Mouse (Mus musculus): ENCODE results near the gene Tyw1. TPM values are rescaled to one million over a fixed set of nuclear protein-coding genes. Genes with fewer than 3 reads are reported as not detected.

The Tyw1 gene
- polyA plus RNA-seq, 1 experiment from 2014 or later, result 32.5 TPM

- peaks cover 92% of the 10 kb centered on the region for H3K36me3 ChIP-seq (replicated peaks)
- no peaks in the 10 kb centered on the region for H3K4me1 ChIP-seq
- no peak overlapping the region for H3K27ac ChIP-seq
- no peak for DNase-seq (ENCODE audit: extremely low spot score, low spot score)
- WGBS, result 95% methylated on average over 9 of the region's 9 CpGs
- no peak overlapping the region for H3K4me3 ChIP-seq
- no peaks in the 10 kb centered on the region for H3K9me3 ChIP-seq
- no peaks in the 10 kb centered on the region for H3K27me3 ChIP-seq (ENCODE audit: poor library complexity, severe bottlenecking)
Measured at GRCm38 (mm10) chr5:130298831-130299460, 43.5 kb downstream of the Tyw1 start.

- Histone ChIP-seq H3K4me3 (no peak overlapping the region), H3K9me3 (no peaks in the 10 kb centered on the region), H3K27me3 (ENCODE audit: poor library complexity, severe bottlenecking) (no peaks in the 10 kb centered on the region), H3K4me1 (no peaks in the 10 kb centered on the region), H3K36me3 (replicated peaks) (peaks cover 92% of the 10 kb centered on the region), H3K27ac (no peak overlapping the region)
- no peak for DNase-seq (ENCODE audit: extremely low spot score, low spot score)
- 96% methylated on average over 8 of the region's 8 CpGs for WGBS
Measured at GRCm38 (mm10) chr5:130299526-130299925, 44.1 kb downstream of the Tyw1 start.

GRCm38 (mm10) chr5:130303611-130304010 is 48.2 kb downstream of the Tyw1 start:
- Histone ChIP-seq H3K4me1 (no peaks in the 10 kb centered on the region), H3K4me3 (no peak overlapping the region), H3K27me3 (ENCODE audit: poor library complexity, severe bottlenecking) (no peaks in the 10 kb centered on the region), H3K9me3 (no peaks in the 10 kb centered on the region), H3K27ac (no peak overlapping the region), H3K36me3 (replicated peaks) (peaks cover 91% of the 10 kb centered on the region)
- 92% methylated on average over 6 of the region's 6 CpGs for WGBS
- no peak for DNase-seq (ENCODE audit: extremely low spot score, low spot score)

GRCm38 (mm10) chr5:130307921-130308320 is 52.5 kb downstream of the Tyw1 start:
- Histone ChIP-seq H3K4me3 (no peak overlapping the region), H3K27me3 (ENCODE audit: poor library complexity, severe bottlenecking) (no peaks in the 10 kb centered on the region), H3K27ac (no peak overlapping the region), H3K36me3 (replicated peaks) (peaks cover 84% of the 10 kb centered on the region), H3K4me1 (no peaks in the 10 kb centered on the region), H3K9me3 (peaks cover 3% of the 10 kb centered on the region; the same call in 1 of the 2 replicates)
- 87% methylated on average over 7 of the region's 7 CpGs for WGBS
- DNase-seq (ENCODE audit: extremely low spot score, low spot score), result no peak

GRCm38 (mm10) chr5:130310077-130310476 is 54.7 kb downstream of the Tyw1 start:
- H3K4me3 ChIP-seq, result no peak overlapping the region
- H3K27ac ChIP-seq, result no peak overlapping the region
- H3K4me1 ChIP-seq, result no peaks in the 10 kb centered on the region
- DNase-seq (ENCODE audit: extremely low spot score, low spot score), result no peak
- H3K36me3 ChIP-seq (replicated peaks), result peaks cover 72% of the 10 kb centered on the region
- 95% methylated on average over 4 of the region's 4 CpGs for WGBS
- H3K27me3 ChIP-seq (ENCODE audit: poor library complexity, severe bottlenecking), result no peaks in the 10 kb centered on the region
- H3K9me3 ChIP-seq, result peaks cover 3% of the 10 kb centered on the region; the same call in 1 of the 2 replicates

GRCm38 (mm10) chr5:130310827-130311226 is 55.4 kb downstream of the Tyw1 start:
- H3K9me3 ChIP-seq, result peaks cover 3% of the 10 kb centered on the region; the same call in 1 of the 2 replicates
- H3K4me3 ChIP-seq, result no peak overlapping the region
- no peaks in the 10 kb centered on the region for H3K27me3 ChIP-seq (ENCODE audit: poor library complexity, severe bottlenecking)
- WGBS, result 93% methylated on average over 7 of the region's 7 CpGs
- no peaks in the 10 kb centered on the region for H3K4me1 ChIP-seq
- no peak overlapping the region for H3K27ac ChIP-seq
- H3K36me3 ChIP-seq (replicated peaks), result peaks cover 71% of the 10 kb centered on the region
- no peak for DNase-seq (ENCODE audit: extremely low spot score, low spot score)

- DNase-seq (ENCODE audit: extremely low spot score, low spot score), result no peak
- WGBS, result 90% methylated on average over 3 of the region's 3 CpGs
- Histone ChIP-seq H3K4me3 (no peak overlapping the region), H3K27ac (no peak overlapping the region), H3K36me3 (replicated peaks) (peaks cover 76% of the 10 kb centered on the region), H3K9me3 (peaks cover 3% of the 10 kb centered on the region; the same call in 1 of the 2 replicates), H3K4me1 (no peaks in the 10 kb centered on the region), H3K27me3 (ENCODE audit: poor library complexity, severe bottlenecking) (no peaks in the 10 kb centered on the region)
Measured at GRCm38 (mm10) chr5:130313488-130313887, 58.1 kb downstream of the Tyw1 start.

GRCm38 (mm10) chr5:130314926-130315325 is 59.5 kb downstream of the Tyw1 start:
- WGBS, result 92% methylated on average over 3 of the region's 3 CpGs
- peaks cover 67% of the 10 kb centered on the region for H3K36me3 ChIP-seq (replicated peaks)

GRCm38 (mm10) chr5:130316321-130316720 is 60.9 kb downstream of the Tyw1 start:
- H3K27ac ChIP-seq, result no peak overlapping the region
- H3K27me3 ChIP-seq (ENCODE audit: poor library complexity, severe bottlenecking), result no peaks in the 10 kb centered on the region
- H3K36me3 ChIP-seq (replicated peaks), result peaks cover 54% of the 10 kb centered on the region
- H3K4me1 ChIP-seq, result no peaks in the 10 kb centered on the region
- DNase-seq (ENCODE audit: extremely low spot score, low spot score), result no peak
- 93% methylated on average over 9 of the region's 9 CpGs for WGBS
- no peaks in the 10 kb centered on the region for H3K9me3 ChIP-seq
- H3K4me3 ChIP-seq, result no peak overlapping the region

More at GRCm38 (mm10) chr5:130314926-130315325, 59.5 kb downstream of the Tyw1 start:
- no peaks in the 10 kb centered on the region for H3K4me1 ChIP-seq
- no peaks in the 10 kb centered on the region for H3K27me3 ChIP-seq (ENCODE audit: poor library complexity, severe bottlenecking)
- H3K4me3 ChIP-seq, result no peak overlapping the region
- H3K9me3 ChIP-seq, result peaks cover 2% of the 10 kb centered on the region; the same call in 1 of the 2 replicates
- no peak for DNase-seq (ENCODE audit: extremely low spot score, low spot score)
- no peak overlapping the region for H3K27ac ChIP-seq

GRCm38 (mm10) chr5:130319783-130320182 is 64.4 kb downstream of the Tyw1 start:
- Histone ChIP-seq H3K9me3 (peaks cover 10% of the 10 kb centered on the region), H3K36me3 (replicated peaks) (peaks cover 47% of the 10 kb centered on the region), H3K4me1 (no peaks in the 10 kb centered on the region), H3K27ac (no peak overlapping the region), H3K4me3 (no peak overlapping the region), H3K27me3 (ENCODE audit: poor library complexity, severe bottlenecking) (no peaks in the 10 kb centered on the region)
- WGBS, result 93% methylated on average over 5 of the region's 5 CpGs
- no peak for DNase-seq (ENCODE audit: extremely low spot score, low spot score)

GRCm38 (mm10) chr5:130320485-130320884 is 65.1 kb downstream of the Tyw1 start:
- Histone ChIP-seq H3K27me3 (ENCODE audit: poor library complexity, severe bottlenecking) (no peaks in the 10 kb centered on the region), H3K4me1 (no peaks in the 10 kb centered on the region), H3K4me3 (no peak overlapping the region), H3K9me3 (peaks cover 11% of the 10 kb centered on the region), H3K27ac (no peak overlapping the region), H3K36me3 (replicated peaks) (peaks cover 47% of the 10 kb centered on the region)
- DNase-seq (ENCODE audit: extremely low spot score, low spot score), result no peak
- WGBS, result 89% methylated on average over 3 of the region's 3 CpGs

- Histone ChIP-seq H3K36me3 (replicated peaks) (peaks cover 48% of the 10 kb centered on the region), H3K27me3 (ENCODE audit: poor library complexity, severe bottlenecking) (no peaks in the 10 kb centered on the region), H3K27ac (no peak overlapping the region), H3K4me1 (no peaks in the 10 kb centered on the region), H3K4me3 (no peak overlapping the region), H3K9me3 (peaks cover 11% of the 10 kb centered on the region)
- no peak for DNase-seq (ENCODE audit: extremely low spot score, low spot score)
- 96% methylated on average over 8 of the region's 8 CpGs for WGBS
Measured at GRCm38 (mm10) chr5:130325486-130325885, 70.1 kb downstream of the Tyw1 start.

- no peak for DNase-seq (ENCODE audit: extremely low spot score, low spot score)
- WGBS, result 85% methylated on average over 6 of the region's 6 CpGs
- H3K27me3 ChIP-seq (ENCODE audit: poor library complexity, severe bottlenecking), result no peaks in the 10 kb centered on the region
- no peak overlapping the region for H3K27ac ChIP-seq
- H3K4me3 ChIP-seq, result no peak overlapping the region
- peaks cover 11% of the 10 kb centered on the region for H3K9me3 ChIP-seq
- no peaks in the 10 kb centered on the region; the same call in 1 of the 2 replicates for H3K4me1 ChIP-seq
- peaks cover 48% of the 10 kb centered on the region for H3K36me3 ChIP-seq (replicated peaks)
Measured at GRCm38 (mm10) chr5:130327615-130328263, 72.3 kb downstream of the Tyw1 start.
